Mouse (Mus musculus) embryonic fibroblast, embryonic 13.5 days (primary cell): ENCODE measurements around the gene Cnih1.

Experiments
- CTCF ChIP-seq: IDR thresholded peaks from 2 replicates; pipeline ENCODE4 v1.5.1; 2011; ENCODE audit warnings: mild to moderate bottlenecking, control low read depth, low read length, moderate library complexity, borderline replicate concordance; ENCODE audit not compliant: insufficient read depth
- POLR2A ChIP-seq: IDR thresholded peaks from 2 replicates; pipeline ENCODE4 v1.6.1; 2011; ENCODE audit warnings: low read depth, mild to moderate bottlenecking, control low read depth, low read length, moderate library complexity

- no peak for TF ChIP-seq CTCF
- no peak for TF ChIP-seq POLR2A
Measured at GRCm38 (mm10) chr14:46816916-46817622, 28.9 kb upstream of the Cnih1 start.
